Mouse (Mus musculus) intestine, postnatal 0 days (tissue): ENCODE data around the gene Ube2j1. TPM values are rescaled to one million over a fixed set of nuclear protein-coding genes. Genes with fewer than 3 reads are reported as not detected.

Experiments used
- ATAC-seq: fragments of 200-750 bp; cut with Nextera tagmentation; 2 replicates; pipeline ENCODE4 v1.8.0; 2017; ENCODE audit warnings: mild to moderate bottlenecking, moderate TSS enrichment, moderate library complexity
- H3K27ac ChIP-seq: fragments of 300-500 bp; sonication (generic); 2 replicates; pipeline ENCODE4 v1.5.1; 2014; ENCODE audit warnings: mild to moderate bottlenecking, low read depth, low read length, moderate library complexity
- H3K27me3 ChIP-seq: fragments of 300-500 bp; sonication (generic); replicated peaks from 2 replicates; pipeline ENCODE4 v1.6.1; 2014; ENCODE audit warnings: low read length, mixed read lengths; ENCODE audit not compliant: control insufficient read depth, insufficient read depth
- H3K36me3 ChIP-seq: fragments of 300-500 bp; sonication (generic); 2 replicates; pipeline ENCODE4 v1.6.1; 2014; ENCODE audit warnings: mild to moderate bottlenecking, moderate library complexity; ENCODE audit not compliant: control insufficient read depth, insufficient read depth
- H3K4me1 ChIP-seq: fragments of 300-500 bp; sonication (generic); replicated peaks from 2 replicates; pipeline ENCODE4 v1.6.1; 2014; ENCODE audit warnings: antibody characterized with exemption, low read length, mixed read lengths; ENCODE audit not compliant: control insufficient read depth, insufficient read depth
- H3K4me2 ChIP-seq: fragments of 300-500 bp; sonication (generic); replicated peaks from 2 replicates; pipeline ENCODE4 v1.6.1; 2014; ENCODE audit warnings: low read depth, mild to moderate bottlenecking, moderate library complexity
- H3K4me3 ChIP-seq: fragments of 300-500 bp; sonication (generic); 2 replicates; pipeline ENCODE4 v1.5.1; 2014; ENCODE audit warnings: low read depth, low read length
- H3K9ac ChIP-seq: fragments of 300-500 bp; sonication (generic); 2 replicates; pipeline ENCODE4 v1.6.1; 2014; ENCODE audit warnings: mild to moderate bottlenecking, low read depth, low read length
- H3K9me3 ChIP-seq: fragments of 300-500 bp; sonication (generic); 2 replicates; pipeline ENCODE4 v1.6.1; 2016; ENCODE audit warnings: mixed run types; ENCODE audit not compliant: control insufficient read depth
- CTCF ChIP-seq: sonication (generic); IDR thresholded peaks from 2 replicates; pipeline ENCODE4 v1.5.1; 2016; ENCODE audit warnings: low read depth, mild to moderate bottlenecking, control low read depth, antibody characterized with exemption, moderate library complexity
- WGBS: fragments of 180-500 bp; shearing (Covaris S2); extraction: QIAGEN DNeasy Blood & Tissue Kit; methylation state at CpG from one replicate; pipeline ENCODE4 v1.1.7; 2014; 5-methylcytosine and 5-hydroxymethylcytosine counted together
- polyA plus RNA-seq: library from polyadenylated mRNA; unstranded; fragments of >200 nt; fragmentation: Nextera tagmentation; extraction: Ambion mirVana; gene quantifications from 2 replicates; pipeline ENCODE4 v1.2.1, GENCODE M21; 2015

Gene Ube2j1
- polyA plus RNA-seq, 1 experiment from 2014 or later, result 36.8 TPM

GRCm38 (mm10) chr4:33007443-33008217 lies 23.6 kb upstream of the Ube2j1 start:
- Histone ChIP-seq H3K9me3 (no peaks in the 10 kb centered on the region), H3K4me3 (no peak overlapping the region), H3K27me3 (no peaks in the 10 kb centered on the region), H3K4me2 (peak overlapping the region; percentile 7), H3K27ac (peak overlapping the region; percentile 2; the same call in 1 of the 2 replicates), H3K4me1 (no peaks in the 10 kb centered on the region), H3K9ac (no peak overlapping the region), H3K36me3 (no peaks in the 10 kb centered on the region; the same call in 1 of the 2 replicates)
- peak; percentile 75 for ATAC-seq
- no peak for TF ChIP-seq CTCF
- WGBS, result 32% methylated on average over 9 of the region's 9 CpGs

GRCm38 (mm10) chr4:33010078-33010477 lies 21.1 kb upstream of the Ube2j1 start:
- H3K4me3 ChIP-seq, result no peak overlapping the region
- peaks cover 6% of the 10 kb centered on the region; the same call in 1 of the 2 replicates for H3K9me3 ChIP-seq
- 93% methylated on average over 1 of the region's 1 CpGs for WGBS
- peaks cover 15% of the 10 kb centered on the region; the same call in 1 of the 2 replicates for H3K36me3 ChIP-seq
- no peaks in the 10 kb centered on the region for H3K27me3 ChIP-seq
- TF ChIP-seq CTCF, result no peak
- no peak overlapping the region for H3K9ac ChIP-seq
- H3K4me2 ChIP-seq, result no peak overlapping the region
- ATAC-seq, result no peak
- no peaks in the 10 kb centered on the region for H3K4me1 ChIP-seq
- H3K27ac ChIP-seq, result no peak overlapping the region

- no peak for ATAC-seq
- Histone ChIP-seq H3K4me2 (no peak overlapping the region), H3K4me3 (no peak overlapping the region), H3K27me3 (no peaks in the 10 kb centered on the region), H3K36me3 (peaks cover 15% of the 10 kb centered on the region; the same call in 1 of the 2 replicates), H3K27ac (no peak overlapping the region), H3K9ac (no peak overlapping the region), H3K9me3 (peaks cover 6% of the 10 kb centered on the region; the same call in 1 of the 2 replicates), H3K4me1 (no peaks in the 10 kb centered on the region)
- WGBS, result 84% methylated on average over 4 of the region's 4 CpGs
- TF ChIP-seq CTCF, result no peak
Observed at GRCm38 (mm10) chr4:33012484-33012883, 18.7 kb upstream of the Ube2j1 start.

- no peak overlapping the region for H3K4me2 ChIP-seq
- no peak overlapping the region for H3K9ac ChIP-seq
- H3K4me1 ChIP-seq, result no peaks in the 10 kb centered on the region
- WGBS, result 50% methylated on average over 9 of the region's 9 CpGs
- H3K27me3 ChIP-seq, result no peaks in the 10 kb centered on the region
- no peak overlapping the region for H3K27ac ChIP-seq
- peaks cover 6% of the 10 kb centered on the region; the same call in 1 of the 2 replicates for H3K9me3 ChIP-seq
- peak; percentile 41; the same call in 1 of the 2 replicates for ATAC-seq
- no peak overlapping the region for H3K4me3 ChIP-seq
- H3K36me3 ChIP-seq, result peaks cover 17% of the 10 kb centered on the region; the same call in 1 of the 2 replicates
- TF ChIP-seq CTCF, result peak; percentile 98
Observed at GRCm38 (mm10) chr4:33018361-33018999, 12.7 kb upstream of the Ube2j1 start.

GRCm38 (mm10) chr4:33024420-33024819 lies 6.8 kb upstream of the Ube2j1 start:
- Histone ChIP-seq H3K9me3 (no peaks in the 10 kb centered on the region), H3K27me3 (no peaks in the 10 kb centered on the region), H3K36me3 (0 out of 2 replicates have a peak, but pooled peaks cover 11% of the 10 kb centered on the region), H3K9ac (no peak overlapping the region), H3K4me3 (no peak overlapping the region), H3K4me2 (no peak overlapping the region), H3K4me1 (no peaks in the 10 kb centered on the region), H3K27ac (no peak overlapping the region)
- ATAC-seq, result no peak
- no peak for TF ChIP-seq CTCF
- WGBS, result 80% methylated on average over 8 of the region's 8 CpGs

GRCm38 (mm10) chr4:33029104-33029503 lies 2.1 kb upstream of the Ube2j1 start:
- no peak overlapping the region for H3K9ac ChIP-seq
- H3K9me3 ChIP-seq, result no peaks in the 10 kb centered on the region
- 0 out of 2 replicates have a peak, but pooled peaks cover 3% of the 10 kb centered on the region for H3K36me3 ChIP-seq
- H3K27ac ChIP-seq, result no peak overlapping the region
- no peak for TF ChIP-seq CTCF
- 0 out of 2 replicates have a peak, but pooled peaks cover 4% of the 10 kb centered on the region for H3K4me1 ChIP-seq
- H3K4me3 ChIP-seq, result no peak overlapping the region
- WGBS, result 89% methylated on average over 7 of the region's 7 CpGs
- no peaks in the 10 kb centered on the region for H3K27me3 ChIP-seq
- no peak for ATAC-seq
- no peak overlapping the region for H3K4me2 ChIP-seq
